Mouse (Mus musculus): ENCODE measurements at regions not wholly inside any gene's neighbourhood (a gene's known extent, or its start where the extent isn't known, plus 50 kb on each side); places are given as distances from the start of the nearest gene placed in this dataset.

- H3K4me2 ChIP-seq (ENCODE audit: low read length) = no peak overlapping the region
- no peak overlapping the region for H3K27ac ChIP-seq (ENCODE audit: low read length)
- H3K27me3 ChIP-seq (replicated peaks; ENCODE audit: control insufficient read depth, insufficient read depth, low read length) = no peaks in the 10 kb centered on the region
- H3K36me3 ChIP-seq (ENCODE audit: control insufficient read depth, insufficient read depth) = no peaks in the 10 kb centered on the region
- H3K4me1 ChIP-seq (replicated peaks; ENCODE audit: control insufficient read depth, insufficient read depth, low read length) = peaks cover 11% of the 10 kb centered on the region
- 76% methylated on average over 4 of the region's 4 CpGs for WGBS
- no peaks in the 10 kb centered on the region for H3K9me3 ChIP-seq (ENCODE audit: control insufficient read depth, low read length)
- H3K9ac ChIP-seq (replicated peaks; ENCODE audit: low read depth, low read length) = no peak overlapping the region
- no peak for ATAC-seq
- H3K4me3 ChIP-seq (replicated peaks; ENCODE audit: low read length) = no peak overlapping the region
These were observed 246.6 kb upstream of the Slc24a5 start for GRCm38 (mm10) chr2:124821366-124821765.

DNA sequence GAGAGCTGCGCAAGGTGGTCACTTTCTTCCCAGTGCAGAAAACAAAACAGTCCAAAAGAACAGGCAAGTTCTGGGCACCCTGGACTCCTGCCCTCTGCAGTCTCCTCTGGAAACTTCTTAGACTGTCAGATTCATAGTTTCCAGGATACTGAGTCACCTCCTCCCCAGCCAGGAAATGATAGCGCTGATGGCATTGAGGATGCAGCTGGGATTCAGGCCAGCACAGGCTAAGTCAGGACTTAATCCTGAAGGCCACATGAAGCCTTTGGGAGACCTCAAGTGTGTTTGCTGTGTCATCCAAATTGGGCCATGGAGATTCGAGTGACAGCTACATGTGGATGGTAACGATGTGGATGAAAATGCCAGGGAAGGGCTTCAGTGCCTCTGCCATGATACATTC is 219.1 kb upstream of the Slc24a5 start:
- WGBS = 91% methylated on average over 4 of the region's 4 CpGs
- H3K4me3 ChIP-seq (replicated peaks; ENCODE audit: low read length) = no peak overlapping the region
- no peak overlapping the region for H3K27ac ChIP-seq (ENCODE audit: low read length)
- no peaks in the 10 kb centered on the region for H3K9me3 ChIP-seq (ENCODE audit: control insufficient read depth, low read length)
- no peak overlapping the region for H3K9ac ChIP-seq (replicated peaks; ENCODE audit: low read depth, low read length)
- no peaks in the 10 kb centered on the region for H3K4me1 ChIP-seq (replicated peaks; ENCODE audit: control insufficient read depth, insufficient read depth, low read length)
- no peak for ATAC-seq
- no peak overlapping the region for H3K4me2 ChIP-seq (ENCODE audit: low read length)
- H3K36me3 ChIP-seq (ENCODE audit: control insufficient read depth, insufficient read depth) = no peaks in the 10 kb centered on the region
- no peaks in the 10 kb centered on the region for H3K27me3 ChIP-seq (replicated peaks; ENCODE audit: control insufficient read depth, insufficient read depth, low read length)

DNA sequence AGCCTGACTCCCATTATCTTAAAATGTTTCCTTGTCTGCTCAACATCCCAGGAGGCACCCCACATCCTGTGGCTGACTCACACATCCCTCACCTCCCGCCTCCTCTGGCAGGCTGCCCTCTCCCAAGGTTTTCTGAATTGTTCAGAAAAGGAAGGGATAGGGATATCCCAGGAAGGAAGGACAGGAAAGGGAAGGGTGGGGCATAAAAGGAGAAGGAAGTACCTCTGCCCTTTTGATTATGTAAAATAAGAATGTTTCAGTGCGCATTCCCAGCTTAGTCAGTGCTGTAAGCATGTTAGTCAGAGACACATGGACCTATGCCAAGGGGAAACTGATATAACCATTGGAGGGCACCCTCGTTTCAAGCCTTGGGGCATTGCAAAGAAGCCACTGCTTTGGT is 209.4 kb upstream of the Slc24a5 start:
- no peak overlapping the region for H3K4me3 ChIP-seq (replicated peaks; ENCODE audit: low read length)
- no peak overlapping the region for H3K4me2 ChIP-seq (ENCODE audit: low read length)
- 76% methylated on average over 3 of the region's 3 CpGs for WGBS
- ATAC-seq = no peak
- no peaks in the 10 kb centered on the region for H3K9me3 ChIP-seq (ENCODE audit: control insufficient read depth, low read length)
- no peaks in the 10 kb centered on the region for H3K36me3 ChIP-seq (ENCODE audit: control insufficient read depth, insufficient read depth)
- no peak overlapping the region for H3K27ac ChIP-seq (ENCODE audit: low read length)
- H3K9ac ChIP-seq (replicated peaks; ENCODE audit: low read depth, low read length) = no peak overlapping the region
- H3K27me3 ChIP-seq (replicated peaks; ENCODE audit: control insufficient read depth, insufficient read depth, low read length) = no peaks in the 10 kb centered on the region
- H3K4me1 ChIP-seq (replicated peaks; ENCODE audit: control insufficient read depth, insufficient read depth, low read length) = no peaks in the 10 kb centered on the region

DNA sequence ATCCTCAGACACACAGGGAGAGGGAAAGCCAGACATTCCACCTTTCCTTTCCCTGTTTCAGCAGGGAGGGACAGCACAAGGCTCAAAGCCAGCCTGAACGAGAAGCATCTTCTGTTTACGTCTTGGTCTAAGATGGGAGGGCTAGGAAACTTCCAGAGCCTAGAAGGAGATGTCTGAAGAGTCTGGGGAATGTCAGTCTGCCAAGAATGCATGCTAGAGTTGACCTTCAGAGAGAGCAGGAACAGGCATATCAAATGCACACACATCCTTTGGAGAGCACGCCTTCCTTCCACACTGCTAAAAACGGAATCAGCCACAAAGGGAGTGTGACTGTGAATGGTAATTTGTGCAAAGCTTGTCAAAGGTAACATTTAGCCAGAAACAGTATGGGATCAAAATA is 179.7 kb upstream of the Slc24a5 start:
- Histone ChIP-seq H3K4me2 (ENCODE audit: low read length) (no peak overlapping the region), H3K9me3 (ENCODE audit: control insufficient read depth, low read length) (no peaks in the 10 kb centered on the region), H3K4me3 (replicated peaks; ENCODE audit: low read length) (no peak overlapping the region), H3K36me3 (ENCODE audit: control insufficient read depth, insufficient read depth) (no peaks in the 10 kb centered on the region), H3K27me3 (replicated peaks; ENCODE audit: control insufficient read depth, insufficient read depth, low read length) (no peaks in the 10 kb centered on the region), H3K27ac (ENCODE audit: low read length) (no peak overlapping the region), H3K4me1 (replicated peaks; ENCODE audit: control insufficient read depth, insufficient read depth, low read length) (0 out of 2 replicates have a peak, but pooled peaks cover 4% of the 10 kb centered on the region), H3K9ac (replicated peaks; ENCODE audit: low read depth, low read length) (no peak overlapping the region)
- WGBS = 34% methylated on average over 4 of the region's 4 CpGs
- no peak for ATAC-seq

DNA sequence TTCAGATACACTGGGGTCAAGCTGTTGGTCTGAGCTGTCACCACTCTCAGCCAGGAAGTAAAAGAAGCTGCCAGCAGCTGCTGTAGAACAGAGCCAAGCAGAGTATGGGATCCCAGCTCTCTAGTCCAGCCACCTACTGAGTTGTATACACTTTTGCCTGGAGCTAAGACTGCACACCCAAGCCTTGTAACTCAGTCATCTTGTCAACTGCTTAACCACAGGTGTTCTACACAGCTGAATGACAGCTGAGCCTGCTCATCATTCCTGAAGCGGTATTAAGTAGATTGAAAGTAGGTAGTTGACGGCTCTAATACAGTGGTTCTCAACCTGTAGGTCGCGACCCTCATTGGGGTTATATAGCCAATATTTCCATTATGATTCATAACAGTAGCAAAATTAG is 172.9 kb upstream of the Slc24a5 start:
- WGBS = 97% methylated on average over 4 of the region's 4 CpGs
- no peak overlapping the region for H3K9ac ChIP-seq (replicated peaks; ENCODE audit: low read depth, low read length)
- no peak overlapping the region for H3K4me3 ChIP-seq (replicated peaks; ENCODE audit: low read length)
- no peaks in the 10 kb centered on the region for H3K9me3 ChIP-seq (ENCODE audit: control insufficient read depth, low read length)
- H3K27ac ChIP-seq (ENCODE audit: low read length) = no peak overlapping the region
- no peaks in the 10 kb centered on the region for H3K27me3 ChIP-seq (replicated peaks; ENCODE audit: control insufficient read depth, insufficient read depth, low read length)
- no peaks in the 10 kb centered on the region for H3K36me3 ChIP-seq (ENCODE audit: control insufficient read depth, insufficient read depth)
- ATAC-seq = no peak
- no peaks in the 10 kb centered on the region for H3K4me1 ChIP-seq (replicated peaks; ENCODE audit: control insufficient read depth, insufficient read depth, low read length)
- H3K4me2 ChIP-seq (ENCODE audit: low read length) = no peak overlapping the region

GRCm38 (mm10) chr2:124903556-124903955 is 164.4 kb upstream of the Slc24a5 start:
- H3K9me3 ChIP-seq (ENCODE audit: control insufficient read depth, low read length) = no peaks in the 10 kb centered on the region
- WGBS = 87% methylated on average over 4 of the region's 4 CpGs
- ATAC-seq = no peak
- H3K4me3 ChIP-seq (replicated peaks; ENCODE audit: low read length) = no peak overlapping the region
- H3K4me2 ChIP-seq (ENCODE audit: low read length) = no peak overlapping the region
- no peak overlapping the region for H3K27ac ChIP-seq (ENCODE audit: low read length)
- no peaks in the 10 kb centered on the region for H3K27me3 ChIP-seq (replicated peaks; ENCODE audit: control insufficient read depth, insufficient read depth, low read length)
- H3K9ac ChIP-seq (replicated peaks; ENCODE audit: low read depth, low read length) = no peak overlapping the region
- H3K36me3 ChIP-seq (ENCODE audit: control insufficient read depth, insufficient read depth) = no peaks in the 10 kb centered on the region
- no peaks in the 10 kb centered on the region for H3K4me1 ChIP-seq (replicated peaks; ENCODE audit: control insufficient read depth, insufficient read depth, low read length)

DNA sequence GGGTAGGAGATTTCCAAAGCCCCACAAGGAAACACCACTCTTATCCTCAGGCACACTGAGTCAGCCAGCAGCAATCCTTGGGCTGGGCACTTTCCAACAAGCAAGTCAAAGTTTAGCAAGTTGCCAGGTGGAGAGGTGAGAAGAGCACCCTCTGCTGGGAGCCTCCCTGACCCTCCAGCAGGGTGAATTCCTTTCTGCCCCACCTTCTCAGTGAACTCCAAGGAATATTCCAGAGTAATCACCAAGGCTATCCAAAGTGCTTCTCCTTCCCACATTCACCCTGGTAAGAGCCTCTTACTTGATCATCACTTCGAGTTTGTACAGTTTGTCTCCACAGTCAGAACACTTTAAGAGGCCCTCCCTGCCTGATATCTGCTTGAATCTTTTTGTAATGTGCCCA is 162.8 kb upstream of the Slc24a5 start:
- 90% methylated on average over 1 of the region's 1 CpGs for WGBS
- no peak for ATAC-seq
- no peaks in the 10 kb centered on the region for H3K9me3 ChIP-seq (ENCODE audit: control insufficient read depth, low read length)
- H3K9ac ChIP-seq (replicated peaks; ENCODE audit: low read depth, low read length) = no peak overlapping the region
- no peaks in the 10 kb centered on the region for H3K4me1 ChIP-seq (replicated peaks; ENCODE audit: control insufficient read depth, insufficient read depth, low read length)
- H3K27ac ChIP-seq (ENCODE audit: low read length) = no peak overlapping the region
- H3K4me3 ChIP-seq (replicated peaks; ENCODE audit: low read length) = no peak overlapping the region
- H3K27me3 ChIP-seq (replicated peaks; ENCODE audit: control insufficient read depth, insufficient read depth, low read length) = no peaks in the 10 kb centered on the region
- no peaks in the 10 kb centered on the region for H3K36me3 ChIP-seq (ENCODE audit: control insufficient read depth, insufficient read depth)
- H3K4me2 ChIP-seq (ENCODE audit: low read length) = no peak overlapping the region

DNA sequence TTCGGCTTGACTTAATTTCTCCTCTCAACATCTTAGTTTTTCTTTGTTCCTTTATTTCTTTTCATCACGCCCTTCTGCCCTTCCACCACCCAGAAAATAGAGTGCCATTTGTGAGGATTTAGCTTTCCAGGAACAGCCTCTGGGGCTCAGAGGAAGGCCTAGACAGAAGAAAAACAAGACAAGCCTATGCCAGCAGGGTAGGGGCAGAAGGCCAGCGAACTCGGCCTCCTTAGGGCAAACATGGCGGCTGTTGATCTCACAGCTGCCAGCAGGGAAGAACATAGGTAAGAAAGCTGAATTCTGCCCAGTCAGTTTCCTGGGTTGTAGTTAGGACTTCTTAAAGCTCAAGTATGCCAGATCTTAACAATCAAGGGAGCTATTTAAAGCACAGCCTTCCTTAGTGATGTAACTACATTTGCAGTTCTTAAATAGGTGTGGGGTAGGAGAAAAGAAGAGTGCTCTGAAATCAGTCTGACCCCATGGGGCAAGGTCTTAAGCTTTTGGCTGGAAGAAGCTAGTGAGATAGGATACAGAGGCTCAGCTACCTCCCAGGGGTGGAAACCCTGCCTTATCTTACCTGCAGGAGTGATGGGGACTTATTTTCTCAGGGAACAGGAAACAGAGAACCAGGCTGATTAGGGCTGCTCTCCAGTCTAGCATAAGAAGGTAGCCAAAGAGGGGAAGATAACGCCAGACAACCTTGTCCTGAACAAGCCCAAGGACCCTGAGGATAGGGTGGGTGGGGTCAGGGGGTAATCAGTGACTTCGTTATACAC is 148.8 kb upstream of the Slc24a5 start:
- no peak overlapping the region for H3K4me2 ChIP-seq (ENCODE audit: low read length)
- H3K9me3 ChIP-seq (ENCODE audit: control insufficient read depth, low read length) = no peaks in the 10 kb centered on the region
- ATAC-seq = no peak
- no peak overlapping the region for H3K4me3 ChIP-seq (replicated peaks; ENCODE audit: low read length)
- H3K36me3 ChIP-seq (ENCODE audit: control insufficient read depth, insufficient read depth) = no peaks in the 10 kb centered on the region
- no peaks in the 10 kb centered on the region for H3K4me1 ChIP-seq (replicated peaks; ENCODE audit: control insufficient read depth, insufficient read depth, low read length)
- no peak overlapping the region for H3K27ac ChIP-seq (ENCODE audit: low read length)
- WGBS = 82% methylated on average over 7 of the region's 7 CpGs
- no peaks in the 10 kb centered on the region for H3K27me3 ChIP-seq (replicated peaks; ENCODE audit: control insufficient read depth, insufficient read depth, low read length)
- H3K9ac ChIP-seq (replicated peaks; ENCODE audit: low read depth, low read length) = no peak overlapping the region

DNA sequence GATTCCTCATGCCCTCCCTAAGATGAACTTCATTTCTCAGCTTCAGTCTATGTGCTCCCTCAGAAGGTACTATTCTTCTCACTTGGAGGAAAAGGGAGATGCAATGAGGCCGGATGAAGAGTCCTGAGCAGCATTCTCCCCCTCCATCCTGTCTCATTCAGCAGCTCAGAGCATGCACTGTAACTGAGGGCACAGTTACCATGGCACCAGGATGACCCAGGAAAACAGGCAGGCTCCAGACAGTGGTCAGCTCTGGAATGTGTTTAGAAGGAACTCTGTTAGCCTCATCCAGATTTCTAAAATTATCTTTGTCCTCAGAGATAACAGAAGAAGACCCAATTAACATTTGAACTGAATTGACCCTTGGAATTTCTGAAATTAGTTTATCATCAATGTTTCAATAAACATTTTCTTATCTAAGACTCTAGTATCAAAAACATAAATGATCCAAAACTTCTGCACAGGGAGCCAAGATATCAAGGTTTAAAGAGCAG is 148.1 kb upstream of the Slc24a5 start:
- H3K36me3 ChIP-seq (ENCODE audit: control insufficient read depth, insufficient read depth) = no peaks in the 10 kb centered on the region
- WGBS = 76% methylated on average over 1 of the region's 1 CpGs
- no peak overlapping the region for H3K27ac ChIP-seq (ENCODE audit: low read length)
- H3K9ac ChIP-seq (replicated peaks; ENCODE audit: low read depth, low read length) = no peak overlapping the region
- no peak overlapping the region for H3K4me3 ChIP-seq (replicated peaks; ENCODE audit: low read length)
- H3K4me2 ChIP-seq (ENCODE audit: low read length) = no peak overlapping the region
- no peak for ATAC-seq
- no peaks in the 10 kb centered on the region for H3K27me3 ChIP-seq (replicated peaks; ENCODE audit: control insufficient read depth, insufficient read depth, low read length)
- H3K4me1 ChIP-seq (replicated peaks; ENCODE audit: control insufficient read depth, insufficient read depth, low read length) = no peaks in the 10 kb centered on the region
- no peaks in the 10 kb centered on the region for H3K9me3 ChIP-seq (ENCODE audit: control insufficient read depth, low read length)

DNA sequence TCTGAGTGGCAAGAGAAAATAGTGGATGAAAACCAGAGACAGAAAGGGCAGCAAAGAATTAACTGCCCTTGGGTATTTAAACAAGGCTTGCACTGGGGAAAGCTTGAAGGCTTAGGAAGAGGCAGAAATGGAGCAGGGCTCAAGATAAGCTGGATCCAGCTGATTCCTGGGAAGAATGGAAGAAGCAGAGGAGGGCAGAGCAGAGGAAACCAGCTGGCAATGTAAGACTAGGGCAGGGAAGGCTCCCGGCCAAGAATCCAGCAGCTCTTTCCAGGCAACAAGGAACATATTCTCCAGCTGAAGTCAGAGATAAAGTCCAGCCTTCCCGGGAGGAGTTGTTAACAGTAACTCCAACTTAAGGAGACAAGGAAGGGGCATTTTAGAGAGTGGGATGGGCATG is 147.7 kb upstream of the Slc24a5 start:
- Histone ChIP-seq H3K27me3 (replicated peaks; ENCODE audit: control insufficient read depth, insufficient read depth, low read length) (no peaks in the 10 kb centered on the region), H3K9ac (replicated peaks; ENCODE audit: low read depth, low read length) (no peak overlapping the region), H3K4me1 (replicated peaks; ENCODE audit: control insufficient read depth, insufficient read depth, low read length) (no peaks in the 10 kb centered on the region), H3K9me3 (ENCODE audit: control insufficient read depth, low read length) (no peaks in the 10 kb centered on the region), H3K36me3 (ENCODE audit: control insufficient read depth, insufficient read depth) (no peaks in the 10 kb centered on the region), H3K4me2 (ENCODE audit: low read length) (no peak overlapping the region), H3K4me3 (replicated peaks; ENCODE audit: low read length) (no peak overlapping the region), H3K27ac (ENCODE audit: low read length) (no peak overlapping the region)
- no peak for ATAC-seq
- WGBS = 81% methylated on average over 2 of the region's 2 CpGs

Measured in forebrain, embryonic 16.5 days (tissue).